Mouse (Mus musculus): ENCODE measurements at regions not wholly inside any gene's neighbourhood (a gene's known extent, or its start where the extent isn't known, plus 50 kb on each side); places are given as distances from the start of the nearest gene placed in this dataset.

DNA sequence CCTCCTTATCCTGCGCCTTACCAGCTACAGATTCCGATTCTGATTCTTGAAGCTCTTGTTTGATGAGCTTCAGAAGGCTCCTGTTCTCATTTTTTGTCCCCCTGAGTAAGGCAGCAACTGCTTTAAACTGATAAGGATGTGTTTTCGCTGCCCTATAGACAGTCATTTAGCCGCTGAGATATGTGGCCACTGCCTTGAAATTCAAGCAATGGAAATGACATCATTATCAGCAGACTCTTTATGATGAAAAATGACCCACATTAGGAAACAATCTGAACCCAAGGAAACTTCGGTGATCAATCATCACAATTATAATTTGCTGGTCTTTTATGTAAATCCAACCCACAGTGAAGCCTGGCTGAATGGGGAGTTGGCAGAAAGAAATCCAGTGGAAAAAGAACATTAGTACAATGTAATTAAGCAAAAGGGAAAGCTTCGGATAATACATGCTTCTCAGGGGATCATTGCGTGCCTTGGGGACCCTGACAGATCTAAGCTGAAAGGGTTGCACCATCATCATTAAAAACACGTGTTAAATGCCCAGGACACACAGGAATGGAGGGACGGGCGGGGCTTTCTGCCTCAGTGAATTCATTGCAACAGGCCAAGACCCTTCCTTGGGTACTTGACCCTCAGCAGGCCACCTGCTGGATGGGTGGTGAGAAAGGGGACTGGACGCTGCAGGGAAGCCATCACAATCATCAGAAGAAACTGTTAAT, 462.2 kb downstream of the Pik3r1 start:
- in situ Hi-C loops (cut with MboI, MseI) = loop anchor here (10.0 kb wide), 1 partner anchor 1649 kb away; no protein-coding TSS in a partner anchor

DNA sequence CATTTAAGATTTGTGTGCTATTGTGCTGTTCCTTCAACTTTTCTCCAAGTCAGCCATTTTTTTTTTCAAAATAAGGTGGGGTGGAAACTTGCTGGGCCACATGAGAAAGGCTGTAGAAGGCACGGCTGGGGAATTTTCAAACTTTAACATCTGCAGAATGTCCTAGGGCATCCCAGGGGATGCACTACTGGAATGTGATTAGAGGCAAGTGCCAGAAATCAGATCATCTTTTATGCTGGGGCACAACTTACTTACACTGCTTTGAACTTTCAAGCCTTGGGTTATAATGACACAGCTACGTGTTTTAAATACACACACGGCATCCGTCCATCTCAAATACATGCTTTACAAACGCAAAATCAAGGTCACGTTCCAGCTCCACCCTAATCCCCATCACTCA, 463.0 kb downstream of the Pik3r1 start:
- in situ Hi-C loops (cut with MboI, MseI) = loop anchor here (10.0 kb wide), 1 partner anchor 1650 kb away; no protein-coding TSS in a partner anchor

DNA sequence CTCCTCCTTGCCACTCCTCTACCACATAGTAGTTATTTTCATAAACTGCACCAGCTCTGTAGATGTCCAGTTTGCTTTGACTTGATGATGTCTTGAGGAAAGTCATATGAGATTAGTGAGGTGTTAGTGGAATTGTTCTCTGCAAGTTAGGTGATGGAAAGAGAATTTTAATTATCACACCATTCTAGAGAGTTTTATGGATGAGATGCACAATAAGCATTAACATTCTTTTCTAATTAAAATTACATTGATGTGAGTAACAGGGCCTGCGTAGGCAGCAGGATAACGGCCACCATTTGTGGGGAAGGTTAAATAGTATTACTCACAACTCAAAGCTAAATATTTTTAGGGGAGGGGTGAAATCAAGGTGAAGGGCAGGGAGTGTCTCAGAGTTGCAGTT, 466.7 kb downstream of the Pik3r1 start:
- in situ Hi-C loops (cut with MboI, MseI) = loop anchor here (10.0 kb wide), 1 partner anchor 1653 kb away; no protein-coding TSS in a partner anchor

DNA sequence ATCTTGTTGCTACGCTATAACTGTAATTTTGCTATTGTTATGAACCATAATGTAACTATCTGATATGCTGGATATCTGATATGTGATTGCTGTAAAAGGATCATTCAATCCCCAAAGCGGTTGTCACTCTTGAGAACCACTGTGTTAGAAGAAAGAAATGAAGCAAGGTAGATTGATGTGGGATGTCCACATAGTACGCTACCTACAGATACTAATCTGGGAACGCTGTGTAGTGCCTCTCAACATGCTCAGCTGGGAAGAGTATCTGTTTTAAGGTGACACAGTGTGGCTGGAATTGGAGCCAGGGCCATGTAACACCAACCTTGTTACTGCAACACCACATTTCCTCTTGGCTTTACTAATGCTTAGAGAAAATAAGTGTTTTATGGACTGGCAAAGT, 456.2 kb upstream of the Slc30a5 start:
- in situ Hi-C loops (cut with MboI, MseI) = no loop called here

DNA sequence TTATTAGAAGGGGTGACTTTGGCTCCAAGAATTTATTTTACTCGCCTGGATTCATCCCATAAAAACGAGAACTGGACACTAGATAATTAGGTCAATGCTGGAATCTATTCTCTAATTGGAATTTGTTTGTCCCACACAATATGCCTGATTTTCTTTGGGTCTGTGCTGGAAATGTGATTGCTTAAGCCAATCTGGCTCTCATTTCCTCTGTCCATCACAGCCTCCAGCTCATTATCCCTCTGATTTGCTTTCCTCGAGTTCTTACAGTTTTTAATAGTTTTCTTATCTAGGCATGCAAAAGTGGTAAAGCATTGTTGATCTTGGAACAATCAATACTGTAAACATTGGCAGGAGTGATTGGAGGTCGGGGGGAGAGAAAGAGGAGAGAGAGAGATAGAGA, 453.9 kb upstream of the Slc30a5 start:
- in situ Hi-C loops (cut with MboI, MseI) = no loop called here

DNA sequence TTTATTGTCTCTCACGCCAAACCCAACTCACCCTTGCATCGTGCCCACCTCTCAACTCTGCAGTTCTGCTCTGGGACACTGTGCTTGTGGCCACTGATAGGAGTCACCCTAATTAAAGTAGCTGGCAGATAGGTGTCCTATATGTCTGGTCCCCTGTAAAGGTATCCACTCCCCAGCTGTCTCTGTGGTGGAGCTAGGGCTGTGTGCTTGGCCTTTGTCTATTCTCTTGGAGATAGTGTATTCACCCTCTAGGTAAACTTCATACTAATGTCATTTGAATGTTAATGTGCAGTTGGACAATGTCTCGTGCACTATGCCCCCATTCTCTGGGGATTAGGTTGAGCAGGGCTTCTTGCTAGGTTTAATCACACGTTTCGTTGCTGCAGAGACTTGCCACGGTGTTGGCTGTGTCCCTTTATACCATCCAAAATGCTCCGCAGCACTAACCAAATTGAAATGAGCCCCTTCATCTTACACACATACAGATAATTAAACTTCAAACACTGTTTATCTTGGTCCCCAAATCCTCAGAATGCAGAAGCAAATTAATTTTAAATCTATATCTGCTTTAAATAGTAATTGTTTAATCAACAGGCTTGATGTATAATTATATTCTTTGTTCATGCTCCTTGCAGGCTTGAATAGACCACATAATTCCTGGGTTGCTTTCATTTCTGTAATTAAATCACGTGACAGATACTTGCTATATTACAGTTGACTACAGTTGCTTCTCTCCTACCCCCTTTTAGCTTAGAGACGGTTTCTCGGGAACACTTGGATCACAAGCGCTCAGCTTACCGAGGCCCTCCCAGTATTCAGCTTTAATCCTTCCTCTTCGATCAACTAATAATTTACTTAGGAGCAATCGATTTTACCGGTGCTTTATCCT, 453.0 kb upstream of the Slc30a5 start:
- in situ Hi-C loops (cut with MboI, MseI) = no loop called here

DNA sequence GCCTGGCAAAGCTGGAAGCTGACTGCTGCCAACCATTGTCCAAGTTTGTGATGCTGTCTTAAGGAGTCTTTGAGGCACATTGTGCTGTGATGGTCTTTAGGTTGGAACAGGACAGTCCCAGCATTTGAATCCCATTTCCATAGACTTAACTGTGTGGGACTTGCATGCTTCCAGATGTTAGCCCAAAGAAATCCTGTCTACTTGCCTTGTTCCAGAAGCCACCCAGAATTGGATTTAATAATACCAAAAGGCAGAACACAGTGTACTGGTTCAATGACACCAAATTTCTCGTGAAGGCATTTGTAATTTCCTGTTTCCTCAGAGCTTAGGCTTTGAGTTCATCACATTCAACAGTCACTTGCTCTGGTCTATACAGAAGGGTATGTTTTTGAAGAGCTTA, 444.9 kb upstream of the Slc30a5 start:
- in situ Hi-C loops (cut with MboI, MseI) = no loop called here

DNA sequence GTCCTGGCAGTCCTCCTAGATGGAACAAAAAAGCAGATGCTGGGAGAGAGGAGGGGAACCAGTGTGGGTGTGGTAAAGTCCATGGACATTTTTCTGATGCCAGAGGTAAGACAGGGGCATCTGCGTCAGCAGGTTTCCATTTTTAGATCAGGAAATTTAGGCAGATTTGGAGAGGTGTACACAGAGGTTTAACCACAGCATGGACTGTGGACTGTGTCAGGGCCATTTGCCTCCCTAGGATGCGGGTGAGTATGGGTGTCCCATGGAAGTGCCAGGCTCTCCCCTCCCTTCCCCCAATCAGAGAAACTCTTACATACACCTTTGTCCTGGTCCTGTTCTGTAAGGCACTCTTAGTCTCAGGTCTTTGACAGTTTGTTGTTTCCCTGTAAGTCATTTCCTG, 443.5 kb upstream of the Slc30a5 start:
- in situ Hi-C loops (cut with MboI, MseI) = no loop called here

DNA sequence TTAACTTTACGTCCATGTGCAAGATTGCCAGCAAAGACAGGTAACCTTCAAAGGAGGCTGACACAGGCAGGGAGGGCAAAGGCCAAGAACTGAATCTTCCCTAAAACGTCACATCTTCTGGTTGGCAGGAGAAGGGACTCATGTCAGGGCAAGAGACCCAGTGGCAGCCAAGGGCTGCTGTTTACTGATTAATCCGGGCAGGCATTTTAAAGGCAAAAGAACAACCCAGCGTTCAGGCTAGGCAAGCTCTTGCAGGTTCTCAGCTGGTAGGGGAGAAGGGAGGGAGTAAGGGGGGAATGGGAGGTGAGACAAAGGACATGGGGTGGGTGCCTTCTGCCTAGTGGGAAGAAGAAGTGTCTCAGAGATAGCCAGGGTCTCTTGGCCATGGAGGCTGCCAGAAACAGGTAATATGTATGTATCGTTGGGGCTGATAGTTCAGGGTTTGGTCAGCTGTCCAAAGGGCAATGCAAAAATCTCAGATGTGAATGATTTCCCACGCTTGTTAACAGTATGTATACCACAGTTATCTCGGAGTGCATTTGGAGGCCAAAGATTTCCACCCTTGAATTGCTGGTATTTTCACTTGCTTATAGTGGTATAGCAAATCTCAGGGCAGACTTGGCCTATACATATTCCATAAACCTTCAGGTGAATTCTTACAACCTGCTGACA, 441.4 kb upstream of the Slc30a5 start:
- in situ Hi-C loops (cut with MboI, MseI) = no loop called here

DNA sequence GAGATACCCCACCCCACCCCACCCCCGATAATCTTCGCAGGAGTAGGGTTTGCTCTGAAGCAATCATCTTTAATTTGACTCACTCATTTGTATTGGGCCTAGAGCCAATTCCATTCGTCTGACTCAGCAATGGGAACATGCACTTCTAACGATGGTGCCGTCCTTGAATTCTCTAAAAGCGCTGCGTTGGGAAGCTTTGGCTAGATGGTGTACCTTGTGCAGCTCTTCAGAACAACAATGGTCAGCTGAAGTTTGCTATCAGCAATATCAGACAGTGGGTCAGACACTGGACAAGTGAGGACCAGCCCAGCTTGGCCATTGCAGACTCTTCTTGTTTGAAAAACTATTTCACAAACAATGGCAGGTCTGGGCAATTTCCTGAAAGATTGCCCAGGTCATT, 440.1 kb upstream of the Slc30a5 start:
- in situ Hi-C loops (cut with MboI, MseI) = no loop called here

DNA sequence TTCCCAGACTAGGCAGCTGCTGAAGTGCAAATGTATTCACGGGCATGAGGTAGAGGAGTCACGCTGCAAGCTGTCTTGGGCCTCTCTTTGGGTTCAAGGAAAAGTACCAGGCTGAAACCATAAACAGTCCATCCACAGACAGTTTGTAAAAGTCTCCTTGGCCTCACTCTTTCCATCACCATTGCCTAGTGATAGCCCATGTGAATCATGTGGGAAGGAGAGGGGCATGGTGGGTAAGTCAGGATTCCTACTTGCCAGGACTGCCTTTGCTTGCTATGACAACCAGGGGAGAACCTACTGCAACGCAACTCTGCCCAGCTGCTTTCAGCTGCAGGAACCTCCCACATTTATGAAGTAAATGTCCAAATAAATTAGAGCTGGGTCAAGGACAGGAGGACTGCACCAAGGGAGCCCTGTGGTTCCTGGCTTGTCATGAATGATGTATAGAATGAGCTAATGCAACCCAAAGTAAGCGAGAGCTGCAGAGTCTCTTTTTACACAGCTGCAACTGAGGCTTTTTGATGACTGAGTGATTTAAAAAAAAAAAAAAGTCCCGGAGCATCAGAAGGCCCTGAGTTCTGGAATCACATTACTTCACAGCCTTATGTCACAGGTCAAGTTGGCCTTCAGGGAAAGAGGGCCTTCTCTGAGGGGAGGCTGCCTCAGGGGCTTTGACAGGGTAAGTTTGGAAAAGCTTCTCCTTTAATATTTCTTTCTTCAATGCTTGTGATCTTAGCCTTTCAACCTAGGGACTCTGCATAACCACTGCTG, 420.7 kb upstream of the Slc30a5 start:
- in situ Hi-C loops (cut with MboI, MseI) = no loop called here

DNA sequence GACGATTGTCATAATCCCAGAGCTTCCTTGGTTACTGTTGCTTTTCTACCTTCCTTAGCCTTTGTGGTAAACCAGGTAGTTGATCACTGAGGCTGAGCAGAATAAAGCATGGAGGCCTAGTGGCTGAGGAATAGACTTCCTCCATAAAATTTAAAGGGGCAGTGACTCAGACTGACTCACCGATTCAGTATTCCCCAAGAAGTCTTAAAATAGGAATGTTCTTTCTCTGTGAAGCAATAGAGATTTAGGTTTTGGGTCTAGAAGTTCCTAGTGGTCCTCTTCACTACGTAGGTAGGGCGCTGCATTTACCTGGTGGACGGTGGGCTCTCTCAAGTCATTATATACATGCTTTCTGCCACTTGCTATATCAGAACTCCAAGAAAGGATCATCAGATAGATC, 416.1 kb upstream of the Slc30a5 start:
- in situ Hi-C loops (cut with MboI, MseI) = no loop called here

DNA sequence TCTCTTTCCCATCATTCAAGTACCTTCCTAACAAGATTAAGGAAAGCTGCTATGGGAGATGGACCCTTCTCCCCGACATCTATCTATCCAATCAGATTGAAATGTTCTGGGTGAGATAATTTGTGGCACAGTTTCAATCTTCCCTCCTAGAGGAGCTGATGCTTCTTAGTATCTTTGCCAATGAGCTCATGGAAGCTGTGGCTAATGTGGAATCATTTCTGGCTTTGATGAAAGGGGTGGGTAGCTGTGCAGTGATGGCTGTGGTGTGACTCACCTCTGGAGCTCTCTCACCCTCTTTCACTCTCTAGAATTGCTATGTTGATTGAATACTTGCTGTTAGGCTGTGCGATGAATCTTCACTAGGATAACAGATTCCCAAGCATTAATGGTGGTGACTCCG, 411.1 kb upstream of the Slc30a5 start:
- in situ Hi-C loops (cut with MboI, MseI) = no loop called here

DNA sequence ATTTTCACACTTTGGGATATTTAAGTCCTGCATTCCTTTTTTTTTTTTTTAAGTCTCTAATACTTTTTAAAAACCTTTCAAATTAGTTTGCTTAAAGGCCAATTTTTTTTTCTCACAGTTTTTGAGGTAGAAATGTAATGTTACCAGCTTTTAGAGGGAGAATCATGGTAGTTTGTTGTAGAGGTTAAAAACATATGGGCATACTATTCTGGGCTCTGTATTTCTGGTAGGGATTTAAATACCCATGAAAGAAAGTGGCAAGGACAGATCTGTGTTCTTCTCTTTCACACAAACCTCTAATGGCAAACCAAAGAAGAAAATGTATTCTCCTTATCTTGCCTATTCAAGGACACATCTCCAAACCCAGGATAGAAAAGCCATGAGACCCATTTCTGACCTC, 405.6 kb upstream of the Slc30a5 start:
- in situ Hi-C loops (cut with MboI, MseI) = no loop called here

DNA sequence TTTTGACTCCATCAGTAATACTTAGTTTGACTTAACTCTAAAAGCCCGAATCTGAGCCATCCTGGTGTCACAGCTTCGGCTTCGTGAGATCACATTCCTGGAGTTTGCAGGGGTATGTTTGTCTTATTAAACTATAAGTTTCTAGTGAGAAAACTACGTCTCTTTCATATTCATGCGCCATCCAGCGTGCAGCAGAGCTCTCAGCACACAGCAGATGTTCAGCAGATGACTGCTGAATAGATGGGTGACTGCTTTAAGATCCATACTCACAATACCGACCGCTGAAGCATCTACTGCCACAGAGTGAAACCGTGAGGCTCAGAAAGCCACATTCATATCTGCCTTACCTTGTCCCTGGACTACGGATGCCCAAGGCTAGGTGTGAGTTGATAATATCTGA, 403.8 kb upstream of the Slc30a5 start:
- in situ Hi-C loops (cut with MboI, MseI) = no loop called here

DNA sequence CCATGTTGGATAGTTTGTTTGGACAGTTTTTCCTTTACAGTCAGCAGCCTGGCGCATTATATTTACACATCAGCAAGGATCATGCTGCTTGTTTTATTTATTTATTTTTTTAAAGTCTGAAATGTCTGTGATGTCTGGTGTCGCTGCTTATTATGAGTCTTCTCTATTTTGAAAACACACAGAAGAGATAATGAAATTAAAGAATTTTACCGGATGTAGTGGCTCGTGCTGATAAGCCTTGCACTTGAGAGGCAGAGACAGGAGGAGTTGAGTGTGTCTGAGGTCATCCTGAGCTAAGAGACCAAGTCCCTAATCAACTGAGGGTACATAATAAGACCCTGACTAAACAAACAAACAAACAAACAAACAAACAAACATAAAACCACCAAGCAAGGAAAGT, 402.6 kb upstream of the Slc30a5 start:
- in situ Hi-C loops (cut with MboI, MseI) = no loop called here

DNA sequence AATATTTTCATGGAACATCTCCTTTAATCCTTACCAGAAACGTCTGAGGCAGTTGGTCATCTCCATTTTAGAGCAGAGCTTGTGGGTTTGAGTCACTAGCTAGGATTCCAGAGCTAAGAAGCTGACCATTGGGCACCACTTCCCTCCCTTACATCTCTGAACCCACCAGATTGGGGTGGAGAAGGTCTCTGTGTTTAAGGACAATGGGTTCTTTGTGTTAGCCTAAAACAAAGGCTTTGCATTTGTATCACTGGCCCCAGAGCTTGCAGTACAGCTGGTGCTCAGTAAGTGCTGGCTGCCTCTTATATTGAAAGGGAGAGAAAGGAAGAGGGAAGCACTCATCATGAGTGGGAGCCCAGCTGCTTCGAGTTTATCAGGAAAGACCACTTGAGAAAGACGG, 401.9 kb upstream of the Slc30a5 start:
- in situ Hi-C loops (cut with MboI, MseI) = no loop called here

DNA sequence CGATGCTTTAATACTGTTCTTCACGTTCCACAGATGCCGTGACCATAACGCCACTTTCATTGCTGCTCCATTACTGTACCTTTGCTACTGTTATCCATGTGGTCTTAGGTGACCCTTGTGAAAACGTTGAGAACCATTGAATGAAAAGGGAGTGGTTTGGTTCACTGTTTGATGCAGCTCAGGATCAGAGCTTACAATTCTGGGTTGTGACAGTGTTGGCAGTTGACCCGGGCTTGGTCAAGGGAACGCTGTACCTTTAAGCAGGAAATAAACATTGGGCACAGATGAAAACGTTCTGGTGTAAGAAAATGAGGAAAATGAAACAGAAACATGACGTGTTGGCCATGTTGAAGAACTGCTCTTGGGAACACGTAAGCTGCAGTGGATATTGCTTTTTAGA, 401.3 kb upstream of the Slc30a5 start:
- in situ Hi-C loops (cut with MboI, MseI) = no loop called here

DNA sequence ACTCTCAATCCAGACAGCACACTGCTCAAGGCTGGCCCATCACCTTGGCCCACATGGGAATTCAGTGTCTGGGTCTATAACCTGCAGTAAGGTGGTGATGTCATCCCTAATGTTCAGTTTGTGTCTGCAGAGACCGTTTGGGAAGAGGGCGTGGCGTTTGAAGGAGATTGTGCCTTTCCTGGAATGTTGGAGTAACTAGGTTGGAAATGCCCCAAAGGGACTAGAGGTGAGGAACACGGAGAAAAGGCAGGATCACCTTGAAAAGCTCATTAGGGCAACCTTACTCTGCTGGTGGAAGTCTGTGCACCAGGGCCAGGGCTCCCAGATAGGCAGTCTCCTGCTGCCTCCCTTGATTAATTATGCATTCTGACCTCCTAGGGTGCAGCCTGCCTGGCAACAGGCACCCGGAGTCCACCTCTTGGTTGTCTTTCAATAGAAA, 400.6 kb upstream of the Slc30a5 start:
- in situ Hi-C loops (cut with MboI, MseI) = no loop called here

DNA sequence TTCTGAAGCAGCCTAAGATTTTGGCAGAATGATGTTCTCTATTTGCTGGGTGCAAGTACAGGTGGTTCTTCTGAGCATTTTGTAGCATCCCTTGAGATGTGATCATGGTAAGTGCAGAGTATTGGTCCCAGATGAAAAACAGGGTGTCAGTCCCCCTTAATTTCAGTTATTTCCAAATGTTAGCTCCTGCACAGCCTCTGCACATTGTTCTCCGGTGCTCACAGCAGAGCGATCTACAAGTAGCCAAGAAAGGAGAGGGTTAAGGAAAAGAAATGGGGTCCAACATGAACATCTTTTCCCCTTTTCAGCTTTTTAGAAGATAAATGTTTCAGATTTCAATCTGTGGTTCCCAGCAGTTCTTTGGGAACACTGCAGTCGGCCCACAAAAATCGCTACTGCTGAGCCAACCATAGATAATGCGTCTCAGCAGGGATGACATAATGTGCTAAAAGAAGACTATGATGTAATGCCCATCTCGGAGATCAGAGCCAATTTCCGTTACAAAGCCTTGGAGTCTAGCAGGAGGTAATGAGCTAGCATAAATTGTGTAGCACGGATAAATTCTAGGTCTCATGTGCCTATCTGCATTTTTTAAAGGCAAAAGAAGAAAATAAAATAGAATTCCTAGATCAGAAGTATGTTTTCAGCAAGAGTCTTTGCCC, 400.1 kb upstream of the Slc30a5 start:
- in situ Hi-C loops (cut with MboI, MseI) = no loop called here

DNA sequence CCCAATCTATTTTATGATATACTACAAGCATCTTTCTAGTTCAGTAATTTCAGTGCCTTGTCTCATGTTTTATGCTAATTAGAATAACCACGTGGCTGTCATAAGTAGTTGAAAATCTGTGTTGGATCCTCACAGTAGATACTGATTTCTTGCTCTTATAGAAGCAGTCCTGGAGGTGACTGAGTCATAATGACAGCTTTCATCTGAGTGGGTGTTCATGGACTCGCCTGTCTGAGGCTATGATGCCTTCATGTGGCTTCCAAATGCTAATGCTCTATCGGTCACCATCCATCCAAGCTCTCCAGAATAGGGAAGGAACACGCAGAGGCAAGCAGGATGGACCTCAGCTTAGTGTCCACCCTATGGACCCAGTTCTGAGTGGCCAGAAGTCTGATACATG, 396.6 kb upstream of the Slc30a5 start:
- in situ Hi-C loops (cut with MboI, MseI) = no loop called here
